Mouse (Mus musculus): ENCODE data around the gene Nisch. TPM values are rescaled to one million over a fixed set of nuclear protein-coding genes. Genes with fewer than 3 reads are reported as not detected.
A peak's percentile ranks its signal among the peaks of the same experiment; 100 is the strongest.

Nisch gene
- polyA plus RNA-seq, 1 experiment from 2014 or later = 92.3 TPM

DNA sequence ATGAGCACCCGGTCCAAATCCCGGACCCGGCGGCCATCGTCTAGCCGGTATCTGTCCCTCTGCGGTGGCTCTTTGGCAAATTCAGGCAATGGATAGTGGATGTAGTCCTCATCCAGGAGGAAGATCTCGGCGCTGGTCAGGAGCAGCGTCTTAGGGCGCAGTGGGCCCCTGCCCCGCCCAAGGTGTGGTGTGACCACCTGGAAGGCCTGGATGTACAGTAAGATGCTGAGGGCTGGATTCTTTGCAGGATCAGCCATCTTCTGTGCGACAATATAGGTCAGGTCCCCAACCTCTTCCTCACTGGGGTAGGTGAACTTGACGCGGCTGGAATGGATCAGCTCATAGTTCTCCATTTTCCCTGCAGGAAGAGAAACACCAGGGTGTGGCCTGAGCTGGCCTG, 44.9 kb downstream of the Nisch start:
- no peak overlapping the region for H3K4me3 ChIP-seq (replicated peaks)
- ATAC-seq (ENCODE audit: insufficient read depth) = no peak
- H3K9ac ChIP-seq = no peak overlapping the region
- 87% methylated on average over 15 of the region's 15 CpGs for WGBS (ENCODE audit: insufficient replicate concordance)
- H3K27me3 ChIP-seq = peaks cover 21% of the 10 kb centered on the region
- H3K4me1 ChIP-seq (replicated peaks) = peaks cover 14% of the 10 kb centered on the region
- peaks cover 69% of the 10 kb centered on the region for H3K36me3 ChIP-seq (replicated peaks)
- no peaks in the 10 kb centered on the region for H3K9me3 ChIP-seq (replicated peaks)
- no peak overlapping the region for H3K4me2 ChIP-seq
- no peak overlapping the region for H3K27ac ChIP-seq (replicated peaks)

DNA sequence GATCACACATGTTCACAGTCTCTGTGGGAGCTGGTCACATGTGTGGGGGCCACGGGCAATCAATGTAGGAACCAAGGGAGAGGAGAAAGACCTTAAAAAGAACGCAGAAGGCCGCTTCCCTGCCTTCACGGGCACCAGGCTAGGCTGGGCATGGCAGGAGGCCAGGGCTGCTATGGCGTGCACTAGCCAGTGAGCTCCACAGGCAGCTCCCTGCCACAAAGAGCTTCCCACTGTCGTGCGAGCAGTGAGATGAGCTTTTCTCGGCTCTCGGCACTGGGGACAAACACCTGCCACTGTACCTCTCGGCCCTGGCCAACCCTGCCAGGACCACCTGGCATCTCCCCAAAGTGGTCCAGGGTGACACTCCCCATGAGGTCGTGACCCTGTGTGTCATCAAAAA, 45.4 kb downstream of the Nisch start:
- no peak overlapping the region for H3K4me3 ChIP-seq (replicated peaks)
- H3K9ac ChIP-seq = no peak overlapping the region
- H3K4me1 ChIP-seq (replicated peaks) = peaks cover 19% of the 10 kb centered on the region
- 82% methylated on average over 11 of the region's 11 CpGs for WGBS (ENCODE audit: insufficient replicate concordance)
- no peak overlapping the region for H3K27ac ChIP-seq (replicated peaks)
- H3K4me2 ChIP-seq = no peak overlapping the region
- peaks cover 64% of the 10 kb centered on the region for H3K36me3 ChIP-seq (replicated peaks)
- H3K9me3 ChIP-seq (replicated peaks) = no peaks in the 10 kb centered on the region
- peaks cover 25% of the 10 kb centered on the region for H3K27me3 ChIP-seq
- no peak for ATAC-seq (ENCODE audit: insufficient read depth)

DNA sequence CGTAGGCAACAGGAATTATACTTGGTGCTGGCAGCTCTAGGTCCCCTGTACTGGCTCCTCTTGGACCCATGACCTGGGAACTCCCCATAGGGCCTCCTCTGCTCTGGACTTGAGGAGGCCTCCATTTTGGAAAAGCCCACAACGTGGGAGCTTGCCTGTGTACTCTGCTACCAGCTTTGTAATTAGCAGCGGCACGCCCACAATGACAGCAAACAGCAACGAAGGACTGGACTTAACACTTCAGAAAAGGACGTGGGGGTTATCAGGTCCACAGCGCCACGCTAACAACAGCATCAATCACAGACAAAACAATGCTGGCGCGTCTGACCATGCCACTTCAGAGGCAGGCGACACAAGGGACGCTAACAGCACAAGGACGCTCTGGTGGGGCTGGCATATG, 45.8 kb downstream of the Nisch start:
- Histone ChIP-seq H3K4me1 (replicated peaks) (peaks cover 22% of the 10 kb centered on the region), H3K9ac (no peak overlapping the region), H3K27ac (replicated peaks) (no peak overlapping the region), H3K9me3 (replicated peaks) (no peaks in the 10 kb centered on the region), H3K27me3 (peaks cover 27% of the 10 kb centered on the region), H3K36me3 (replicated peaks) (peaks cover 60% of the 10 kb centered on the region), H3K4me2 (no peak overlapping the region), H3K4me3 (replicated peaks) (no peak overlapping the region)
- WGBS (ENCODE audit: insufficient replicate concordance) = 82% methylated on average over 13 of the region's 13 CpGs
- ATAC-seq (ENCODE audit: insufficient read depth) = no peak

DNA sequence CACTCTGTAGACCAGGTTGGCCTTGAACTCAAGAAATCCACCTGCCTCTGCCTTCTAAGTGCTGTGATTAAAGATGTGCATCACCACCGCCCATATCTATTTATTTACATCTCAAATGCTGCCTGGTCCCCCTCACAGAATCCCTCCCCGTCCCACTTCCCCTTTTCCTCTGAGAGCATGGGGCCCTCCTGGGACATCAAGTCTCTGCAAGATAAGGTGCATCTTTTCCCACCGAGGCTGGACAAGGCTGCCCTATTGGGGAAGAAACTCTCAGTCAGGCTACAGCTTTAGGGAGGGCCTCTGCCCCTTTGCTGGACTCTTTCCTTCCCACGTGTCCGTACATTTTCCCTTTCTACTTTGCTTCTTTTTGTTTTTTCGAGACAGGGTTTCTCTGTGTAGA, 47.2 kb downstream of the Nisch start:
- ATAC-seq (ENCODE audit: insufficient read depth) = no peak
- H3K9ac ChIP-seq = no peak overlapping the region
- peaks cover 34% of the 10 kb centered on the region for H3K4me1 ChIP-seq (replicated peaks)
- no peak overlapping the region for H3K4me2 ChIP-seq
- H3K36me3 ChIP-seq (replicated peaks) = peaks cover 46% of the 10 kb centered on the region
- H3K27ac ChIP-seq (replicated peaks) = no peak overlapping the region
- 18% methylated on average over 6 of the region's 6 CpGs for WGBS (ENCODE audit: insufficient replicate concordance)
- peaks cover 27% of the 10 kb centered on the region for H3K27me3 ChIP-seq
- H3K9me3 ChIP-seq (replicated peaks) = no peaks in the 10 kb centered on the region
- H3K4me3 ChIP-seq (replicated peaks) = no peak overlapping the region

DNA sequence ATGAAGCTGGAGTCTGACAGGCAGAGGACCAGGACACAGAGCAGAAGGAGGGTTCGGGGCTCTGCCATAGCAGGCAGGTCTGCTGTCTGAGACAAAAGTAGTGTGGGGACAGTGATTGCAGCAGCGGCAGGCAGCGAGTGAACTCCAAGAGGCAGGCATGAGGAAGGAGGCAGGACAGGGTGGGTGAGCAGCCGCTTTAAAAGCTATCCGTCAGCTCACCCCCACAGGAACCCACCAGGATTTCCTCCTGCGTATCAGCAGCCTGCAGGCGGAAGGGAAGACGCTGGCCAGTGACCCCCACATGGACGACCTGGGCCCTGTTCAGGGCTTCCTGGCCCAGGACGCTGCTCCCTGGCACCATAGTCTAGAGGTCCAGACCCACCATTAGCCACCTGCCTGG, 48.3 kb downstream of the Nisch start, which contains the start of gene Stab1:
Stab1 (minus strand) TSS at position 217 of the 400 bp plus-strand sequence.
- Histone ChIP-seq H3K27ac (replicated peaks) (no peak within 1 kb of the TSS; the same call in 1 of the 2 replicates), H3K4me2 (no peak within 1 kb of the TSS), H3K36me3 (replicated peaks) (peaks cover 35% of the 10 kb centered on the region), H3K4me1 (replicated peaks) (peaks cover 45% of the 10 kb centered on the region), H3K27me3 (peaks cover 27% of the 10 kb centered on the region), H3K9me3 (replicated peaks) (no peaks in the 10 kb centered on the region), H3K9ac (no peak within 1 kb of the TSS), H3K4me3 (replicated peaks) (peak within 1 kb of the TSS; percentile 9)
- WGBS (ENCODE audit: insufficient replicate concordance) = 9% methylated on average over 10 of the region's 10 CpGs
- ATAC-seq (ENCODE audit: insufficient read depth) = no peak

DNA sequence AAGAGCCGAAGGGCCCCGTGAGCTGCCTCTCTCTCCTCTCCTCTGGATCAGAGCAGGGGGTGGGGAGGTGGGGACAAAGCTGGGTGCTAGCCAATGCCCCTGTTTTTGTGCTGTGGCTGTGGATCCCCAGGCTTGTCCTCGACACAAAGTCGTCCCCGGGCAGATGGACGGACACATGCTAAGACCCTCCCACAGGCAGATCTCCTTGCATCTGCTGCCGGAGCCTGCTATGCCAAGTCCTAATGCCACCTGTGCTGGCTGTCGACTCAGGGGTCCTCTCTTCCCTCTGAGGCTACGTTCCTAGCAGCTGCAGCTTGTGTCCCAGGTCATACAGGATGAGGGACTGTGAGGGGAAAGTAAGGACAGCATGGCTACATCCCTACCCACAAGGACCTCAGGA, 49.9 kb downstream of the Nisch start:
- ATAC-seq (ENCODE audit: insufficient read depth) = no peak
- peak overlapping the region; percentile 39; the same call in 1 of the 2 replicates for H3K27ac ChIP-seq (replicated peaks)
- WGBS (ENCODE audit: insufficient replicate concordance) = 52% methylated on average over 9 of the region's 9 CpGs
- peaks cover 27% of the 10 kb centered on the region for H3K27me3 ChIP-seq
- H3K4me1 ChIP-seq (replicated peaks) = peaks cover 53% of the 10 kb centered on the region
- H3K4me2 ChIP-seq = peak overlapping the region; percentile 10; the same call in 1 of the 2 replicates
- H3K36me3 ChIP-seq (replicated peaks) = peaks cover 19% of the 10 kb centered on the region
- H3K4me3 ChIP-seq (replicated peaks) = peak overlapping the region; percentile 9; the same call in 1 of the 2 replicates
- no peaks in the 10 kb centered on the region for H3K9me3 ChIP-seq (replicated peaks)
- no peak overlapping the region for H3K9ac ChIP-seq

DNA sequence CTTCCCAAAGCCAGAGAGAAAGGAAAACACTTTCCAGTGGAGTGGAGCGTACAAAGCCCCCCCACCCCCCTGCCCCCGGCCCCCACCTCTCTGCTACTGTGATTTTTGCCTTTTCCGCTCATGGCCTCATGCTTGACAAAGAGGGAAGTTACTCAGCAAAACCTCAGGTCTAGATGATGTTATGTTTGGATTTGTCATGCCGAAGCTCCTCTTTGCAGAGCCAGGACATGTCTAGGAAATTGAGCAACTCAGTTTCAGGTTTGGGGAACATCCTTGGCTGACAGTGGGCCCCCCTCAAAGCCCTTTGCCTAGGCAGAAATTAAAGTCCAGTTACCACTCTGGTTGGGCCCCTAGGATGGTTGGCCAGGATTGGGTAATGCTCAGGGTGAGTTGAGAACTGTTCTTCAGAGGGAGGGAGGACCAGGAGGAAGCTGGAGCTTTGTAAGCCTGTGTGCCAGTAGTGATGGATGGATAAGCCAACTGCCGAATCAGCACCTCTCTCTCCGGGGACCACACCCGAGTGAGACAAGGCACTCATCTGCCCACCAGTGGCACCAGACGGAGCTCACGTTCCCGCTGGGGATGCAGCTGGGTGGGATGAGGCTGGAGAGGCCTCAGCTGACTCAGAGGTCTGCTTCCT, 50.6 kb downstream of the Nisch start:
- Histone ChIP-seq H3K36me3 (replicated peaks) (peaks cover 12% of the 10 kb centered on the region), H3K4me1 (replicated peaks) (peaks cover 56% of the 10 kb centered on the region), H3K27ac (replicated peaks) (peak overlapping the region; percentile 39), H3K27me3 (peaks cover 27% of the 10 kb centered on the region), H3K4me2 (0 out of 2 replicates have a peak overlapping the region, but pooled peaks have one; percentile 10), H3K4me3 (replicated peaks) (no peak overlapping the region), H3K9ac (no peak overlapping the region), H3K9me3 (replicated peaks) (no peaks in the 10 kb centered on the region)
- peak; percentile 26; the same call in 1 of the 2 replicates for ATAC-seq (ENCODE audit: insufficient read depth)
- WGBS (ENCODE audit: insufficient replicate concordance) = 17% methylated on average over 10 of the region's 10 CpGs

DNA sequence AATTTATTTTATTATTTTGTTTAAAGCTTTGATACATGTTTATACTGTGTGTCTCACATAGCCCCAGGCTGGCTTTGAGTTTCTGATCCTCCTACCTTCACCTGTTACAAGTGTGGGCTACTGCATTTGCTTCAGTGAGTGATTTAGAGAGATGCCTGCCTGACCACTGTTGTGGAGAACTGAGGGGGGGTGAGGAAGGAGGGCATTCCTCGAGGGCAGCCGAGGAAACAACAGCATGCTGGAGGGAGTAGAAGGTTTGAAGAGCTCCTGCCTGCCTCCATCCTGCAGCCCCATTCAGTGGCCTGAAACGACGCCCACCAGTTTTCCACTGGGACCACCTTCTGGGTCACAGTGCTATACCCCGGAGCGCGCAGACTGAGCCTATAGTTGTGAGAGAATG, 51.3 kb downstream of the Nisch start:
- Histone ChIP-seq H3K27me3 (peaks cover 27% of the 10 kb centered on the region), H3K4me2 (no peak overlapping the region), H3K36me3 (replicated peaks) (peaks cover 5% of the 10 kb centered on the region), H3K9me3 (replicated peaks) (no peaks in the 10 kb centered on the region), H3K9ac (no peak overlapping the region), H3K27ac (replicated peaks) (no peak overlapping the region), H3K4me3 (replicated peaks) (no peak overlapping the region), H3K4me1 (replicated peaks) (peaks cover 62% of the 10 kb centered on the region)
- no peak for ATAC-seq (ENCODE audit: insufficient read depth)
- 43% methylated on average over 7 of the region's 7 CpGs for WGBS (ENCODE audit: insufficient replicate concordance)

DNA sequence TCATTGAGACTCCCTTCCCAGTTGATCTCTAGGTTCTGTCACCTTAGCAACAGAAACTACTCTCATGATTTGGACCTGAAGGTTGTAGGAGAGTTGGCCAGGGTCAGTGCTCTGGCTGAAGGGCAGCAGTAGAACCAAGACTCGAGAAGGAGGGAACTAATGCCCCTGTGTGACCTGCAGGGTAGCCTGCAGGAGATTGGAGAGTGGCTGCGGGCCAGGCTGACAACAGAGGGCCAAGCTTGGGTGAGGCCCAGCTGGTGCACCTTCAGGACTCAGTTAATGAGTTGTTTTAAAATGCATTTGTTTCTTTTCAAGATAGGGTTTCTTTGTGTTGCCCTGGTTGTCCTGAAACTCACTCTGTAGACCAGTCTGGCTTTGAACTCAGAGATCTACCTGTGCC, 51.7 kb downstream of the Nisch start:
- Histone ChIP-seq H3K4me3 (replicated peaks) (no peak overlapping the region), H3K27me3 (peaks cover 27% of the 10 kb centered on the region), H3K27ac (replicated peaks) (no peak overlapping the region), H3K9me3 (replicated peaks) (no peaks in the 10 kb centered on the region), H3K4me1 (replicated peaks) (peaks cover 67% of the 10 kb centered on the region), H3K4me2 (no peak overlapping the region), H3K9ac (no peak overlapping the region), H3K36me3 (replicated peaks) (0 out of 2 replicates have a peak, but pooled peaks cover under 1% of the 10 kb centered on the region)
- no peak for ATAC-seq (ENCODE audit: insufficient read depth)
- WGBS (ENCODE audit: insufficient replicate concordance) = 52% methylated on average over 2 of the region's 2 CpGs

DNA sequence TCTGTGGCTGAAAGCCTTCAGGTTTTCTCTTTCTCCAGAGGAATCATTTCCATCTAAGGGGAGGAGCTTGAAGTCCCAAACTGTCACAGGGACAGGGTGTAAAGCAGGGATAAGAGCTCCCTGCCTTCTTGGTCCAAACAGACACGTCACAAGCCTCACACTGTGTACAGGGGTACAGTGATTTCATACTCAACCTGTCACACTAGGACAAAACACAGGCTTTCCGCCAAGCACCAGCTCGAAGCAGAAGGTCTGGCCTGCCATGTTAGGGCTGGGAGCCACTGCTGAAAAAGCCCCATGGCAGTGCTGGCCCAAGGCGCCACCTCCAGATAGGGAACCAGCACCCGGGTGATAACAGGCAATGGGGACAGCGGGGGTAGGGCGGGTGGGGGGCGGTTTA, 52.7 kb downstream of the Nisch start:
- H3K27ac ChIP-seq (replicated peaks) = 0 out of 2 replicates have a peak overlapping the region, but pooled peaks have one; percentile 19
- H3K9ac ChIP-seq = no peak overlapping the region
- no peak overlapping the region; the same call in 1 of the 2 replicates for H3K4me2 ChIP-seq
- peaks cover 26% of the 10 kb centered on the region for H3K27me3 ChIP-seq
- H3K4me1 ChIP-seq (replicated peaks) = peaks cover 66% of the 10 kb centered on the region
- WGBS (ENCODE audit: insufficient replicate concordance) = 18% methylated on average over 8 of the region's 8 CpGs
- no peaks in the 10 kb centered on the region for H3K36me3 ChIP-seq (replicated peaks)
- no peaks in the 10 kb centered on the region for H3K9me3 ChIP-seq (replicated peaks)
- ATAC-seq (ENCODE audit: insufficient read depth) = no peak
- no peak overlapping the region for H3K4me3 ChIP-seq (replicated peaks)

DNA sequence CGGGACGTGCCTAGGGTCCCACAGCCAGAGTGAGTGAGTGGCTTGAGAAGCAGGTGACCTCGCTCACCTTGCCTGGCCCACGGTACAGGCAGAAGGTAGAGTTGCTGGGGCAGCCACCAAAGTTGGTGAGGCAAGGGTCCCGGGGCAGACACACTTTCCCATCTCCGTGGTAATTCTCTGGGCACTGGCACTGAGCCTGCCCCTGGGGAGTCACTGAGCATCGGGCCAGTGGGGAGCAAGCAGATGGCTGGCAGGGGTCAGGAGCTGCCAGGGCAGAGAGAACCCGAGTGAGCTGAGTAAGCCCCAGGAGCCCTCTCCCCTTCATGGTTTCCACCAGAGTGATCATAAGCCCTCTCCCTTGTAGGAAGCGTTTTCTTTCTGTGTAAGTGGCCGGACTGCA, 55.1 kb downstream of the Nisch start:
- H3K27ac ChIP-seq (replicated peaks) = peak overlapping the region; percentile 29; the same call in 1 of the 2 replicates

More for the DNA sequence above, 55.1 kb downstream of the Nisch start:
- Histone ChIP-seq H3K4me1 (replicated peaks) (peaks cover 55% of the 10 kb centered on the region), H3K4me3 (replicated peaks) (no peak overlapping the region), H3K4me2 (peak overlapping the region; percentile 35), H3K36me3 (replicated peaks) (0 out of 2 replicates have a peak, but pooled peaks cover 2% of the 10 kb centered on the region), H3K9me3 (replicated peaks) (no peaks in the 10 kb centered on the region), H3K27me3 (peaks cover 4% of the 10 kb centered on the region; the same call in 1 of the 2 replicates), H3K9ac (no peak overlapping the region)
- ATAC-seq (ENCODE audit: insufficient read depth) = no peak
- WGBS (ENCODE audit: insufficient replicate concordance) = 71% methylated on average over 10 of the region's 10 CpGs
